Mouse (Mus musculus): ENCODE data around the gene Jade1. TPM values are rescaled to one million over a fixed set of nuclear protein-coding genes. Genes with fewer than 3 reads are reported as not detected.

The Jade1 gene
- total and polyA plus RNA-seq, 3 experiments = 9.6 to 11.0 (median 10.7) TPM

GRCm38 (mm10) chr3:41655642-41656041, 100.1 kb downstream of the Jade1 start:
- no peaks in the 10 kb centered on the region for H3K4me1 ChIP-seq (ENCODE audit: control insufficient read depth in 1 of 2, insufficient read depth in 2 of 2)
- peaks cover 2 to 11% of the 10 kb centered on the region in 2 experiments for H3K36me3 ChIP-seq (replicated peaks in 1 of 2; ENCODE audit: control insufficient read depth in 1 of 2, insufficient read depth in 1 of 2, low read length in 1 of 2)
- H3K9me3 ChIP-seq (replicated peaks; ENCODE audit: low read length) = no peaks in the 10 kb centered on the region
- no peak overlapping the region for H3K4me3 ChIP-seq (replicated peaks in 1 of 3; ENCODE audit: low read depth in 2 of 3, low read length in 2 of 3, poor library complexity in 1 of 3)
- in situ Hi-C loops (cut with MboI; ENCODE audit: low pct_ligation_motif_present, low pct_unique_long_range_greater_than_20kb, low sequenced_read_pairs) = no loop called here
- no peak overlapping the region for H3K4me2 ChIP-seq (ENCODE audit: insufficient read depth, low read depth, poor library complexity, severe bottlenecking)
- no peak for DNase-seq (ENCODE audit: extremely low read depth)
- no peaks in the 10 kb centered on the region for H3K27me3 ChIP-seq (replicated peaks)
- no peak overlapping the region for H3K9ac ChIP-seq (ENCODE audit: insufficient read depth, low read depth)
- no peak overlapping the region for H3K27ac ChIP-seq (ENCODE audit: insufficient read depth, low read depth)
- dilution Hi-C loops (cut with MboI; ENCODE audit: extremely low pct_ligation_motif_present, extremely low pct_unique_long_range_greater_than_20kb, low sequenced_read_pairs) = no loop called here
- no peak for TF ChIP-seq ZKSCAN1 (IDR thresholded peaks at IDR 0.05; ENCODE audit: borderline replicate concordance, low read depth, low read length)
- TF ChIP-seq CTCF (conservative IDR thresholded peaks at IDR 0.05 in 1 of 2, IDR thresholded peaks at IDR 0.05 in 1 of 2; ENCODE audit: low read depth in 2 of 2, low read length in 2 of 2) = peak in 1 of 2 experiments; percentile 32; a peak in 2 of 4 replicates
- H3K79me2 ChIP-seq (replicated peaks; ENCODE audit: control insufficient read depth, extremely low read depth, insufficient read depth, poor library complexity, severe bottlenecking) = no peaks in the 10 kb centered on the region

Other genes starting within 250 kb of the Jade1 start
- gene Sclt1, start 186.8 kb downstream of the Jade1 start, total RNA-seq (2012; rRNA removed) = 6.5 TPM in 2 replicates
- gene Sclt1, start 186.8 kb downstream of the Jade1 start, total RNA-seq (2014; rRNA removed) = 7.4 and 11.2 TPM in 2 replicates
- gene Sclt1, start 186.8 kb downstream of the Jade1 start, polyA plus RNA-seq (2012; ENCODE audit: insufficient read length, low read depth) = 5.3 TPM in 2 replicates
- gene D3Ertd751e, start 186.9 kb downstream of the Jade1 start, total RNA-seq (2012; rRNA removed) = 5.5 and 6.4 TPM in 2 replicates
- 19.1 and 21.7 TPM in 2 replicates for gene D3Ertd751e, start 186.9 kb downstream of the Jade1 start, total RNA-seq (2014; rRNA removed)
- gene D3Ertd751e, start 186.9 kb downstream of the Jade1 start, polyA plus RNA-seq (2012; ENCODE audit: insufficient read length, low read depth) = 10.8 and 14.3 TPM in 2 replicates